Mouse (Mus musculus) olfactory bulb, adult 2 months (tissue): Measurements from ENCODE around the gene Clca3a1. TPM values are rescaled to one million over a fixed set of nuclear protein-coding genes. Genes with fewer than 3 reads are reported as not detected.

Source experiments
- H3K27ac ChIP-seq: fragments of 200-500 bp; 2 replicates; pipeline ENCODE4 v1.5.1; 2012; ENCODE audit warnings: low read depth, low read length; ENCODE audit not compliant: insufficient read depth
- H3K4me1 ChIP-seq: fragments of 200-500 bp; 2 replicates; pipeline ENCODE4 v1.6.1; 2012; ENCODE audit warnings: low read length; ENCODE audit not compliant: control insufficient read depth, insufficient read depth
- H3K4me3 ChIP-seq: fragments of 200-500 bp; 2 replicates; pipeline ENCODE4 v1.5.1; 2012; ENCODE audit warnings: mild to moderate bottlenecking, low read depth, low read length, moderate library complexity; ENCODE audit not compliant: insufficient read depth
- CTCF ChIP-seq: fragments of 200-500 bp; IDR thresholded peaks from 2 replicates; pipeline ENCODE4 v1.5.1; 2012; ENCODE audit warnings: low read depth, mild to moderate bottlenecking, low read length, moderate library complexity; ENCODE audit not compliant: insufficient read depth
- POLR2A ChIP-seq: fragments of 200-500 bp; IDR thresholded peaks from 2 replicates; pipeline ENCODE4 v1.6.1; 2012; ENCODE audit warnings: mild to moderate bottlenecking, low read depth, low read length, moderate library complexity; ENCODE audit not compliant: insufficient read depth
- WGBS: fragments of 180-500 bp; shearing (Covaris S2); methylation state at CpG from one replicate; pipeline ENCODE4 v1.1.7; 2018; 5-methylcytosine and 5-hydroxymethylcytosine counted together
- polyA plus RNA-seq: library from polyadenylated mRNA; stranded (reverse); fragments of >200 nt; gene quantifications from 2 replicates; pipeline ENCODE4 v1.2.4, GENCODE M21; 2012; ENCODE audit warnings: low replicate concordance; ENCODE audit not compliant: missing spikeins, insufficient read depth, insufficient read length

Clca3a1 gene
- polyA plus RNA-seq, 1 experiment: not detected

DNA sequence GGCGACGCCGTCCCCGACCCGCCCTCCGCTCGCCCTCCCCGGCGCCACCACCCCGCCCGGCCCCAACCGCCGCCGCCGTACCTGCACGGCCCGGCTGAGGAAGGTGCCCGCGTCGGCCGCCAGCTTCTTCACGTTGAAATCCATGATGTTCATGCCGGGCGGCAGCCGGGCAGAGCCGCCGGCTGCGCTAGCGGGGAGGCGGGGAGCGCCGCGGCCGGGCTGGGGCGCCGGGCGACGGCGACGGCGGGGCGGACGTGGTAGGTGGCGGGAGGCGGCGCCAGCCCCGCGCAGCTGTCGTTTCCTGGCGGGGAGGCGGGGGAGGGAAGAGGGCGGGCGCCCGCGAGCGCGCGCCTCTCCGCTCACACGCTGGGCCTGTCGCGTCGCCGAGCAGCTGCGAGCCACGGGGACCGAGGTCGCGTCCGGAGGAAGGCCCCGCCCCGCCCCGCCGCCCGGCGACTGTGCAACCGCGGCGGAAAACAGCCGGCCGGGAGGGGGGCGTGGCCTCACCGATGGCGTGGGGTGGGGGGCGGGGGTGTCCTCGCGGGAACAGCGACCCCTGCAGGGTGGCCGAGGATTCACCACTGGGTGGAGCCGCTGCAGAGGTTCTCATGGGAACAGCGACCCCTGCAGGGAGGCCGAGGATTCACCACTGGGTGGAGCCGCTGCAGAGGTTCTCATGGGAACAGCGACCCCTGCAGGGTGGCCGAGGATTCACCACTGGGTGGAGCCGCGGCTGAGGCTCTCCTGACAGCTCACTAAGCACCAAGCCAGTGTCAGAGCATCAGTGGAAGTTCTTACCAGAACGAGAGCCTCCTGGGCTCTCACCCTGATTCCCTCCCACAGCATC is 40.7 kb downstream of the Clca3a1 start, which contains the start of gene Sh3glb1:
Sh3glb1 (minus strand) TSS at position 435 of the 847 bp plus-strand sequence.
- WGBS: 1% methylated on average over 82 of the region's 98 CpGs
- peaks cover 7% of the 10 kb centered on the region for H3K4me1 ChIP-seq
- peak; percentile 98 for TF ChIP-seq CTCF
- peak; percentile 17; the same call in 1 of the 2 replicates for TF ChIP-seq POLR2A
- peak within 1 kb of the TSS; percentile 68 for H3K27ac ChIP-seq
- H3K4me3 ChIP-seq: peak within 1 kb of the TSS; percentile 84

- Histone ChIP-seq H3K4me1 (peaks cover 11% of the 10 kb centered on the region), H3K4me3 (peak overlapping the region; percentile 84), H3K27ac (peak overlapping the region; percentile 68)
- WGBS: under 1% methylated on average over 56 of the region's 56 CpGs
- no peak for TF ChIP-seq POLR2A
- no peak for TF ChIP-seq CTCF
Observed at GRCm38 (mm10) chr3:144719088-144719900, 41.5 kb downstream of the Clca3a1 start.

DNA sequence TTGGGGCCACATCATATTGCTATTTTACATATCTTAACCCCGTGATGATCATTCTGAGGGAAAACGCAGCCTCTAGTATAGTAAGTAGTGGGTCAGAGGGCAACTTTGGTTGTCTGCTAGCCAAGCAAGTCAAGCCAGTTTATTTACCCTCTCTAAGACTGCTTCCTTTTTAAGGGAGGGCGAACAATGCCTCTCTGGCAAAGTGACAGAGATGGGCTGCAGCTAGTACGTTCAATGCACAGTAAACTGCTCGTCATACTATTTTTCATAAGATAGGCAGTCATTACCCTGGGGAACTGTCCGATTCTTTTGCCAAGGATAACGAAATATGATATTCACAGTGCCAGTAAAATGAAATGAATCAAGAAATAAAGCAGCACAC is 42.1 kb downstream of the Clca3a1 start:
- H3K4me3 ChIP-seq: no peak overlapping the region
- TF ChIP-seq CTCF (no peak), POLR2A (no peak)
- WGBS: 22% methylated on average over 7 of the region's 7 CpGs
- H3K4me1 ChIP-seq: peaks cover 13% of the 10 kb centered on the region
- 0 out of 2 replicates have a peak overlapping the region, but pooled peaks have one; percentile 25 for H3K27ac ChIP-seq

DNA sequence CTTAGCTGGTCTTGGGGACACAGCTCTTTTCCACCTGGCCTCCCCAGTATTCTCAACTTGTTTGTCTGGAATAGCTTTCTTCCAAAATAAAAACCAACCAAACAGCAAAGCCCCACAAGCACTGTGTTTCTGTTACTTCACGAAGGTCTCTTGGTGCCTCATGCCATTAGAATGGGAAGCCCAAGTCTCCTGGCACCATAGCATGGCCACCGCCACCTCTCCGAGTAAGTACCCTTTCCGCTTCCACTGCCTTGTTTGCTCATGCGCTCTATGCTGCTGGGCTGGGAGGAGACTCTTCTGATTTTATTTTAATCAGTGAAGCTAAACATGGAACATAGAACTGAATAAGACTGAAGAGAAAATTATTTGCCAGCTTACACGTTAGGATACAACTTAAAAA is 42.9 kb downstream of the Clca3a1 start:
- H3K4me1 ChIP-seq: peaks cover 13% of the 10 kb centered on the region
- H3K4me3 ChIP-seq: no peak overlapping the region

DNA sequence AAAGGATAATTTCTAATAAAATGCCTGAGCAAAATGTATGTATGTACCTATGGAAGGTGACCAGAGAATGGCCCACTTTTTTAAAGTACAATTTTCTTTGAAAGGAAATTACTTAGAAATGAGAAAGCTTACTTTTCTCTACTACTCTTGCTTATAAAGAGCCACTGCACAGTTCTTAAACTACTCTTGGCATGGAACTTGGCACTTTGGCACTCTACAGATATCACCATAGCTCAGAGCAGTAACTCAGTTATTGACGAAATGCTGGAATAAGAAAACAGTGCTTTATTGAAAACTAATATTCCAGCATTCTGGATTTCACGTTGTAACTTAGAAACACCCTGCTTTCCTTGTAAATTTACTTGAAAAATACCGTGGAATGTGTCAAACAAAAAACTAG is 43.7 kb downstream of the Clca3a1 start:
- Histone ChIP-seq H3K4me3 (no peak overlapping the region), H3K4me1 (peaks cover 13% of the 10 kb centered on the region), H3K27ac (no peak overlapping the region)
- WGBS: 68% methylated on average over 3 of the region's 3 CpGs
- TF ChIP-seq POLR2A: no peak
- TF ChIP-seq CTCF: no peak

More for the DNA sequence above, 42.9 kb downstream of the Clca3a1 start:
- 61% methylated on average over 6 of the region's 6 CpGs for WGBS
- H3K27ac ChIP-seq: no peak overlapping the region
- no peak for TF ChIP-seq CTCF
- no peak for TF ChIP-seq POLR2A

- Histone ChIP-seq H3K27ac (no peak overlapping the region), H3K4me1 (peaks cover 13% of the 10 kb centered on the region), H3K4me3 (no peak overlapping the region)
- TF ChIP-seq CTCF (no peak), POLR2A (no peak)
- WGBS: 72% methylated on average over 9 of the region's 9 CpGs
Observed at GRCm38 (mm10) chr3:144715901-144716300, 44.9 kb downstream of the Clca3a1 start.

- Histone ChIP-seq H3K27ac (no peak overlapping the region), H3K4me1 (peaks cover 13% of the 10 kb centered on the region), H3K4me3 (no peak overlapping the region)
- no peak for TF ChIP-seq CTCF
- no peak for TF ChIP-seq POLR2A
- WGBS: 57% methylated on average over 7 of the region's 7 CpGs
Observed at GRCm38 (mm10) chr3:144715033-144715432, 45.7 kb downstream of the Clca3a1 start.

GRCm38 (mm10) chr3:144714606-144715005 is 46.2 kb downstream of the Clca3a1 start:
- 76% methylated on average over 8 of the region's 8 CpGs for WGBS
- Histone ChIP-seq H3K4me1 (peaks cover 13% of the 10 kb centered on the region), H3K27ac (no peak overlapping the region), H3K4me3 (no peak overlapping the region)
- TF ChIP-seq CTCF: no peak
- TF ChIP-seq POLR2A: no peak

- peaks cover 13% of the 10 kb centered on the region for H3K4me1 ChIP-seq
- TF ChIP-seq POLR2A: no peak
- TF ChIP-seq CTCF: no peak
- no peak overlapping the region for H3K4me3 ChIP-seq
- no peak overlapping the region for H3K27ac ChIP-seq
- 71% methylated on average over 7 of the region's 7 CpGs for WGBS
Observed at GRCm38 (mm10) chr3:144714126-144714525, 46.7 kb downstream of the Clca3a1 start.
